Mouse (Mus musculus) naive thymus-derived CD4-positive, alpha-beta T cell, adult 5 months (primary cell): Measurements from ENCODE around the gene Wap. TPM values are rescaled to one million over a fixed set of nuclear protein-coding genes. Genes with fewer than 3 reads are reported as not detected.

Experiments used
- polyA plus RNA-seq: library from polyadenylated mRNA; unstranded; fragments of 100-300 nt; shearing (Covaris generic); gene quantifications from one replicate; pipeline ENCODE4 v1.2.1, GENCODE M21; 2017

Gene Wap
- not detected for polyA plus RNA-seq

DNA sequence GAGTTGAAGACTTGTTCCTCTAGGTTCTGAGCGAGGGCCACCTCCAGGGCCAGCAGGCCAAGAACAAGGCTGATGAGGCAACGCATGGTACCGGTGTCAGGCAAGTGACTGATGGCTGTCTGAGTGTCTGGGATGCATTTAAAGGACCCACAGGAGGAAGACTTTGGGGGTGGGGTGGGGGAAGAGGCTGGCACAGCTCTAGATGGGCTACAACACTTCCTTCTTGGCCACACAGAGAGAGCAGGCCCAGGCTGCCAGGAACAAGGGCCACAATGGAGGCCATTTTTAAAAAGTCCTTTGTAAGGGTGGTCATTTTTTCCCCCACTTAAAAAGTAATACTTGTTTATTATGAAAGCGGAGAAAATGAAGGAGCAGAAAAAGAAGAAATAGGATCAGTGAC, at the start of gene Wap:
Wap (minus strand) TSS at position 101 of the 400 bp plus-strand sequence.

DNA sequence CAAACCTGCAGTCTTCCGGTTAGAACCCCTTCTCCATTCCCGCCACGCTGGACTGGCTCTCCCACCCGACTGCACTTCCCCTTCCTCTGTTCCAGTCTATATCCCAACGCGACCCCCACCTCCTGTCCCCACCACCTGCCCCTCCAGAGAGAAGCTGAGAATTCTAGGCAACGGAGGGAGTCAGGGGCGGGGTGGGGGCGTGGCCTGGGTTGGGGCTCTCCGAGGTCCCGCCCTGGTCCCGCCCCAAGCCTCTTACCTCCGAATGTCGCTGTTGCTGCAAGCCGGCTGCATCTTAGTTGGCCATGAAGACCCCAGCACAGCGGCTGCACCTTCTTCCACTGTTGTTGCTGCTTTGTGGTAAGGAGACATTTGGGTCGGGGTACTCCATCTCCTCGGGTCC, 19.8 kb upstream of the Wap start, which contains the start of gene Ramp3:
Ramp3 (plus strand) TSS at position 251 of the 400 bp plus-strand sequence.

GRCm38 (mm10) chr11:6625478-6626387, 12.7 kb downstream of the Wap start, which contains the start of gene Tbrg4:
Gene Tbrg4 (minus strand): TSS chr11:6626067.

GRCm38 (mm10) chr11:6605491-6606399, 32.7 kb downstream of the Wap start, which contains the start of gene Nacad:
Gene Nacad (minus strand): TSS chr11:6606053.

Other genes with a start within 250 kb of the Wap start
- 59.2 TPM for gene Zmiz2, start 249.6 kb downstream of the Wap start, polyA plus RNA-seq
- 4,323 TPM for gene Ppia, start 223.2 kb downstream of the Wap start, polyA plus RNA-seq
- 194 TPM for gene H2afv, start 194.2 kb downstream of the Wap start, polyA plus RNA-seq
- gene Purb, start 162.7 kb downstream of the Wap start, polyA plus RNA-seq: 28.0 TPM
- 127 TPM for gene Myo1g, start 117.7 kb downstream of the Wap start, polyA plus RNA-seq
- gene Ccm2, start 91.8 kb downstream of the Wap start, polyA plus RNA-seq: 436 TPM
- gene Nacad, start 32.6 kb downstream of the Wap start, polyA plus RNA-seq: 1.2 TPM
- gene Tbrg4, start 12.6 kb downstream of the Wap start, polyA plus RNA-seq: 23.5 TPM
- 530 TPM for gene Ramp3, start 19.9 kb upstream of the Wap start, polyA plus RNA-seq
- gene Gm11983, start 199.0 kb upstream of the Wap start, polyA plus RNA-seq: not detected